Mouse (Mus musculus) spleen, adult 2 months (tissue): ENCODE data around the gene Hsd11b2. TPM values are rescaled to one million over a fixed set of nuclear protein-coding genes. Genes with fewer than 3 reads are reported as not detected.

Experiments
- DNase-seq, 2 experiments: peaks; one replicate each; pipeline versions ENCODE4 v3.0.0 to v3.0.0-alpha.2; 2012 to 2021; ENCODE audit warnings: low spot score in 2 of 2, low read depth in 1 of 2
- H3K27ac ChIP-seq: fragments of 200-500 bp; 2 replicates; pipeline ENCODE4 v1.5.1; 2012; ENCODE audit warnings: low read length, inconsistent platforms; ENCODE audit not compliant: insufficient read depth
- H3K27me3 ChIP-seq: fragments of 200-500 bp; 2 replicates; pipeline ENCODE4 v1.6.1; 2012; ENCODE audit warnings: mild to moderate bottlenecking, moderate library complexity, low read length, inconsistent platforms; ENCODE audit not compliant: control insufficient read depth, insufficient read depth
- H3K36me3 ChIP-seq: fragments of 200-500 bp; 2 replicates; pipeline ENCODE4 v1.6.1; 2012; ENCODE audit warnings: mild to moderate bottlenecking, low read length, inconsistent platforms; ENCODE audit not compliant: control insufficient read depth, insufficient read depth
- H3K4me1 ChIP-seq: fragments of 200-500 bp; 2 replicates; pipeline ENCODE4 v1.6.1; 2011; ENCODE audit warnings: inconsistent platforms; ENCODE audit not compliant: control insufficient read depth, insufficient read depth, insufficient read length
- H3K4me3 ChIP-seq: fragments of 200-500 bp; 2 replicates; pipeline ENCODE4 v1.5.1; 2011; ENCODE audit warnings: mild to moderate bottlenecking, inconsistent platforms; ENCODE audit not compliant: insufficient read depth, insufficient read length; ENCODE audit errors: extremely low read depth
- CTCF ChIP-seq: fragments of 200-500 bp; IDR thresholded peaks from 2 replicates; pipeline ENCODE4 v1.5.1; 2011; ENCODE audit warnings: mild to moderate bottlenecking, inconsistent platforms; ENCODE audit not compliant: insufficient read depth, insufficient read length, insufficient replicate concordance; ENCODE audit errors: extremely low read depth
- POLR2A ChIP-seq: fragments of 200-500 bp; IDR thresholded peaks from 2 replicates; pipeline ENCODE4 v1.6.1; 2011; ENCODE audit warnings: low read depth, low read length, inconsistent platforms
- WGBS: fragments of 180-500 bp; shearing (Covaris S2); methylation state at CpG from one replicate; pipeline ENCODE4 v1.1.7; 2018; 5-methylcytosine and 5-hydroxymethylcytosine counted together
- polyA plus RNA-seq: library from polyadenylated mRNA; depleted of rRNA; stranded (reverse); fragments of >200 nt; gene quantifications from 2 replicates; pipeline ENCODE4 v1.2.3, GENCODE M21; 2012

Gene Hsd11b2
- polyA plus RNA-seq, 1 experiment = 0.44 TPM

- Histone ChIP-seq H3K27me3 (no peaks in the 10 kb centered on the region), H3K36me3 (no peaks in the 10 kb centered on the region), H3K4me3 (peak within 1 kb of the TSS; percentile 59), H3K27ac (no peak within 1 kb of the TSS), H3K4me1 (peaks cover 7% of the 10 kb centered on the region)
- TF ChIP-seq CTCF (peak; percentile 50; the same call in 1 of the 2 replicates), POLR2A (0 out of 2 replicates have a peak, but pooled peaks have one; percentile 5)
- WGBS = 2% methylated on average over 68 of the region's 68 CpGs
- peak; percentile 32 to 80 for DNase-seq
Measured at GRCm38 (mm10) chr8:105496439-105497180, 21.9 kb upstream of the Hsd11b2 start, which contains the start of gene Zdhhc1. Gene Zdhhc1, minus strand, starts transcription at chr8:105496902.

GRCm38 (mm10) chr8:105499787-105500186 lies 18.8 kb upstream of the Hsd11b2 start:
- peaks cover 7% of the 10 kb centered on the region for H3K4me1 ChIP-seq
- 66% methylated on average over 12 of the region's 12 CpGs for WGBS
- no peak for DNase-seq
- H3K27ac ChIP-seq = no peak overlapping the region
- H3K27me3 ChIP-seq = no peaks in the 10 kb centered on the region
- peak overlapping the region; percentile 25 for H3K4me3 ChIP-seq
- no peaks in the 10 kb centered on the region for H3K36me3 ChIP-seq
- TF ChIP-seq POLR2A = no peak
- TF ChIP-seq CTCF = no peak

- TF ChIP-seq CTCF (no peak), POLR2A (no peak)
- 91% methylated on average over 3 of the region's 3 CpGs for WGBS
- H3K27ac ChIP-seq = no peak overlapping the region
- no peaks in the 10 kb centered on the region for H3K27me3 ChIP-seq
- no peak overlapping the region for H3K4me3 ChIP-seq
- no peaks in the 10 kb centered on the region for H3K4me1 ChIP-seq
- no peaks in the 10 kb centered on the region for H3K36me3 ChIP-seq
- DNase-seq = no peak
Measured at GRCm38 (mm10) chr8:105504617-105505016, 13.9 kb upstream of the Hsd11b2 start.

GRCm38 (mm10) chr8:105506977-105507376 lies 11.6 kb upstream of the Hsd11b2 start:
- 58% methylated on average over 6 of the region's 6 CpGs for WGBS
- TF ChIP-seq POLR2A = no peak
- no peak for TF ChIP-seq CTCF
- no peak for DNase-seq
- H3K4me3 ChIP-seq = no peak overlapping the region
- no peaks in the 10 kb centered on the region for H3K36me3 ChIP-seq
- H3K4me1 ChIP-seq = no peaks in the 10 kb centered on the region
- H3K27me3 ChIP-seq = no peaks in the 10 kb centered on the region
- H3K27ac ChIP-seq = no peak overlapping the region

- Histone ChIP-seq H3K4me3 (no peak overlapping the region), H3K36me3 (no peaks in the 10 kb centered on the region), H3K27me3 (no peaks in the 10 kb centered on the region), H3K27ac (no peak overlapping the region), H3K4me1 (no peaks in the 10 kb centered on the region)
- no peak for DNase-seq
- no peak for TF ChIP-seq POLR2A
- TF ChIP-seq CTCF = no peak
- 100% methylated on average over 1 of the region's 2 CpGs for WGBS
Measured at GRCm38 (mm10) chr8:105508758-105509157, 9.8 kb upstream of the Hsd11b2 start.

GRCm38 (mm10) chr8:105509997-105510735 lies 8.4 kb upstream of the Hsd11b2 start:
- Histone ChIP-seq H3K4me1 (no peaks in the 10 kb centered on the region), H3K27ac (no peak overlapping the region), H3K4me3 (no peak overlapping the region), H3K36me3 (no peaks in the 10 kb centered on the region), H3K27me3 (0 out of 2 replicates have a peak, but pooled peaks cover 2% of the 10 kb centered on the region)
- 50% methylated on average over 12 of the region's 12 CpGs for WGBS
- no peak for TF ChIP-seq POLR2A
- no peak for TF ChIP-seq CTCF
- DNase-seq = no peak
